ENCODE assay signal across 10 mouse cellular contexts in the genomic region with DNA sequence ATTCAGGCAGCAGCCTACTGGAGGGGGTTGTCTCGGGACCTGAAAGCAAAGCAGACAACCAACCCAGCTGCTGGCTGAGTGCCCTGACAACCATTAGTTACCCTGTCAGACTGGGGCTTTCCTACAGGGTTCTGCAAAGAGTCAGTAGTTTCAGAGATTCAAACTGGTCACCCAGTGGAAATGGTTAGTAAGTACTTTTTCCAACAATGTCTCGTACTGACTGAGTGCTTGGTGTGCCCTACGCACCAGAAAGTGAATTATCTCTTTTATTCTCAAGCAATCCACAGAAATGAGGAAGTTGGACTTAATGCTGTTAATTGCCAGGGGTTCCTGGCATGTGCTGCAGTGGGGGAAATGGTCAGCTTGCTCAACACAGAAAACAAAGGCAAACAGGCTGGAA. TPM values are rescaled to one million over a fixed set of nuclear protein-coding genes. Genes with fewer than 3 reads are reported as not detected.
DNase-seq lines count a peak whose midpoint lies in the region; ATAC-seq lines count a peak whose summit lies in the region.
"Had no signal": no experiment of that assay in that cellular context is flagged by ENCODE, and none has a peak within 500 bp of the region (broad histone marks: within the 10 kb centered on the region; RNA-seq: fewer than 3 reads in every experiment).

No protein-coding gene starts in this region.

- H3K9me3 ChIP-seq in heart, embryonic 11.5 days (replicated peaks; ENCODE audit: control insufficient read depth, low read length), result no peaks in the 10 kb centered on the region
- H3K9me3 ChIP-seq in stomach, embryonic 14.5 days (ENCODE audit: control insufficient read depth, low read depth, low read length), result no peaks in the 10 kb centered on the region
- H3K9me3 ChIP-seq: embryonic facial prominence, embryonic 13.5 days had no signal

- no peaks in the 10 kb centered on the region for H3K27me3 ChIP-seq in heart, embryonic 11.5 days (ENCODE audit: control insufficient read depth, insufficient read depth, low read length)
- H3K27me3 ChIP-seq in stomach, embryonic 14.5 days (ENCODE audit: control insufficient read depth, insufficient read depth, low read length), result no peaks in the 10 kb centered on the region
- H3K27me3 ChIP-seq: embryonic facial prominence, embryonic 13.5 days had no signal

- H3K36me3 ChIP-seq in heart, embryonic 11.5 days (ENCODE audit: control insufficient read depth, insufficient read depth, low read length), result no peaks in the 10 kb centered on the region
- no peaks in the 10 kb centered on the region for H3K36me3 ChIP-seq in stomach, embryonic 14.5 days (ENCODE audit: control insufficient read depth, insufficient read depth, low read length)
- H3K36me3 ChIP-seq: embryonic facial prominence, embryonic 13.5 days had no signal

- no peak overlapping the region for H3K4me2 ChIP-seq in heart, embryonic 11.5 days
- H3K4me2 ChIP-seq in stomach, embryonic 14.5 days (replicated peaks; ENCODE audit: low read depth, low read length), result no peak overlapping the region
- H3K4me2 ChIP-seq: embryonic facial prominence, embryonic 13.5 days had no signal

- no peak overlapping the region for H3K9ac ChIP-seq in heart, embryonic 11.5 days (ENCODE audit: low read depth, low read length)
- H3K9ac ChIP-seq in stomach, embryonic 14.5 days (replicated peaks; ENCODE audit: low read depth, low read length), result no peak overlapping the region
- H3K9ac ChIP-seq: embryonic facial prominence, embryonic 13.5 days had no signal

- no peak overlapping the region for H3K27ac ChIP-seq in heart, embryonic 11.5 days (ENCODE audit: low read depth, low read length)
- no peak overlapping the region for H3K27ac ChIP-seq in stomach, embryonic 14.5 days (ENCODE audit: low read length)
- H3K27ac ChIP-seq: embryonic facial prominence, embryonic 13.5 days had no signal

- H3K4me3 ChIP-seq in heart, embryonic 11.5 days (ENCODE audit: low read depth, low read length), result no peak overlapping the region
- H3K4me3 ChIP-seq in stomach, embryonic 14.5 days (ENCODE audit: low read depth, low read length), result no peak overlapping the region
- H3K4me3 ChIP-seq: embryonic facial prominence, embryonic 13.5 days had no signal

- peak; percentile 90 for DNase-seq in heart, adult 11 months
- DNase-seq in ovary, postnatal 36 days (ENCODE audit: low spot score), result peak; percentile 52
- DNase-seq in ovary, postnatal 10 days (ENCODE audit: low spot score), result no peak
- DNase-seq in urinary bladder, postnatal 4 days (ENCODE audit: low spot score in 2 of 2), result no peak
- no peak for DNase-seq in cerebellum, adult 8-10 months

- 60% methylated on average over 3 of the region's 3 CpGs for WGBS in heart, embryonic 11.5 days (ENCODE audit: insufficient replicate concordance)
- 25% methylated on average over 3 of the region's 3 CpGs for WGBS in stomach, embryonic 14.5 days

- peaks cover 8% of the 10 kb centered on the region for H3K4me1 ChIP-seq in heart, embryonic 11.5 days (ENCODE audit: control insufficient read depth, insufficient read depth, low read length)
- 0 out of 2 replicates have a peak, but pooled peaks cover 9% of the 10 kb centered on the region for H3K4me1 ChIP-seq in stomach, embryonic 14.5 days (ENCODE audit: control insufficient read depth, insufficient read depth, low read length)

- no peak for ATAC-seq in heart, embryonic 11.5 days (replicated peaks; ENCODE audit: insufficient number of reproducible peaks, low FRiP score, low TSS enrichment)
- ATAC-seq in common myeloid progenitor, adult 5-6 weeks (replicated peaks; ENCODE audit: low read depth, poor library complexity, severe bottlenecking), result peak; percentile 91
- ATAC-seq in stomach, embryonic 14.5 days (ENCODE audit: insufficient number of reproducible peaks, insufficient read depth, low FRiP score, low read depth), result 0 out of 2 replicates have a peak, but pooled peaks have one; percentile 47

RNA-seq across cellular contexts. Expression of gene Stxbp3, which starts 10.2 kb away (rescaled TPM):
- polyA plus RNA-seq in heart, embryonic 11.5 days (2014; fragmentation: Nextera tagmentation; extraction: Ambion mirVana), result 27.8 and 29.2 TPM in 2 replicates
- 32.3 and 36.5 TPM in 2 replicates for total RNA-seq in common myeloid progenitor, adult 5-6 weeks (2017)
- 41.4 and 43.6 TPM in 2 replicates for polyA plus RNA-seq in stomach, embryonic 14.5 days (2014; fragmentation: Nextera tagmentation; extraction: Ambion mirVana)

RNA-seq across cellular contexts. Expression of gene Fndc7, which starts 39.3 kb away (rescaled TPM):
- polyA plus RNA-seq in heart, embryonic 11.5 days (2014; fragmentation: Nextera tagmentation; extraction: Ambion mirVana), result not detected in 2 replicates
- 0.37 TPM in 1 of 2 replicates, not detected in the other for total RNA-seq in common myeloid progenitor, adult 5-6 weeks (2017)
- polyA plus RNA-seq in stomach, embryonic 14.5 days (2014; fragmentation: Nextera tagmentation; extraction: Ambion mirVana), result not detected in 2 replicates
- polyA plus RNA-seq: neural tube, embryonic 11.5 days had no signal

Comparison
In these comparisons a context has a peak if more than half of its experiments do, and no peak if none do; other contexts are left out.
1. DNase-seq: peak in heart, adult 11 months (single experiment) and ovary, postnatal 36 days (single experiment); none in ovary, postnatal 10 days (single experiment), urinary bladder, postnatal 4 days (0 of 2) and cerebellum, adult 8-10 months (single experiment).